Mouse (Mus musculus) adrenal gland (tissue): ENCODE results near the gene Ager.

Experiments used
- intact Hi-C: fragments of 180-260 bp; cut with DNase I; formaldehyde crosslinking; loops from one replicate; pipeline ENCODE4 v1.15.1; 2025
- long read RNA-seq, 2 experiments: library from polyadenylated mRNA; unstranded; transcript quantifications; one replicate each; pipeline ENCODE4 v2.0.0; 2020; ENCODE audit warnings: borderline replicate concordance in 1 of 2; ENCODE audit not compliant: insufficient replicate concordance in 1 of 2

Gene Ager
- long read RNA-seq, experiment 1 = 0 reads
- long read RNA-seq, experiment 2 = 0 reads

GRCm38 (mm10) chr17:34597566-34598095 is at the start of gene Ager:
Ager (plus strand) TSS chr17:34597862.
- intact Hi-C loops = no loop called here

GRCm38 (mm10) chr17:34549156-34549555 is 48.5 kb upstream of the Ager start:
- intact Hi-C loops = no loop called here

- intact Hi-C loops = no loop called here
These were observed 47.8 kb upstream of the Ager start for GRCm38 (mm10) chr17:34549843-34550242.

- intact Hi-C loops = loop anchor here (2.0 to 5.0 kb wide), 2 partner anchors 62 to 115 kb away; partner anchors contain the start of gene Egfl8
These were observed 42.2 kb upstream of the Ager start for GRCm38 (mm10) chr17:34555483-34555882.

GRCm38 (mm10) chr17:34556406-34556805 is 41.3 kb upstream of the Ager start:
- intact Hi-C loops = loop anchor here (5.0 kb wide), 1 partner anchor 61 kb away; the partner anchor contains the start of gene Egfl8

GRCm38 (mm10) chr17:34557411-34557810 is 40.3 kb upstream of the Ager start:
- intact Hi-C loops = loop anchor here (5.0 kb wide), 1 partner anchor 60 kb away; the partner anchor contains the start of gene Egfl8

GRCm38 (mm10) chr17:34559116-34559515 is 38.5 kb upstream of the Ager start:
- intact Hi-C loops = loop anchor here (5.0 kb wide), 1 partner anchor 58 kb away; the partner anchor contains the start of gene Egfl8

- intact Hi-C loops = loop anchor here (5.0 kb wide), 1 partner anchor 57 kb away; the partner anchor contains the start of gene Egfl8
These were observed 37.8 kb upstream of the Ager start for GRCm38 (mm10) chr17:34559895-34560294.

GRCm38 (mm10) chr17:34560438-34560837 is 37.2 kb upstream of the Ager start:
- intact Hi-C loops = no loop called here

GRCm38 (mm10) chr17:34561200-34561599 is 36.5 kb upstream of the Ager start:
- intact Hi-C loops = no loop called here

GRCm38 (mm10) chr17:34562595-34562994 is 35.1 kb upstream of the Ager start:
- intact Hi-C loops = no loop called here

GRCm38 (mm10) chr17:34563354-34563753 is 34.3 kb upstream of the Ager start:
- intact Hi-C loops = no loop called here

- intact Hi-C loops = no loop called here
These were observed 33.6 kb upstream of the Ager start, which contains the start of gene Notch4 for GRCm38 (mm10) chr17:34564003-34564421. Notch4 (plus strand) TSS chr17:34564268.

GRCm38 (mm10) chr17:34564796-34565195 is 32.9 kb upstream of the Ager start:
- intact Hi-C loops = no loop called here

- intact Hi-C loops = no loop called here
These were observed 30.4 kb upstream of the Ager start for GRCm38 (mm10) chr17:34567311-34567710.

- intact Hi-C loops = no loop called here
These were observed 29.2 kb upstream of the Ager start for GRCm38 (mm10) chr17:34568421-34568820.

- intact Hi-C loops = loop anchor here (5.0 kb wide), 1 partner anchor 47 kb away; the partner anchor contains the start of gene Egfl8
These were observed 27.7 kb upstream of the Ager start for GRCm38 (mm10) chr17:34569919-34570318.

GRCm38 (mm10) chr17:34571875-34572274 is 25.8 kb upstream of the Ager start:
- intact Hi-C loops = loop anchor here (5.0 kb wide), 1 partner anchor 45 kb away; the partner anchor contains the start of gene Egfl8

GRCm38 (mm10) chr17:34572361-34572760 is 25.3 kb upstream of the Ager start:
- intact Hi-C loops = loop anchor here (5.0 kb wide), 1 partner anchor 45 kb away; the partner anchor contains the start of gene Egfl8

- intact Hi-C loops = no loop called here
These were observed 21.1 kb upstream of the Ager start for GRCm38 (mm10) chr17:34576577-34576976.

GRCm38 (mm10) chr17:34578070-34578469 is 19.6 kb upstream of the Ager start:
- intact Hi-C loops = no loop called here

- intact Hi-C loops = no loop called here
These were observed 15.1 kb upstream of the Ager start for GRCm38 (mm10) chr17:34582528-34582927.

- intact Hi-C loops = no loop called here
These were observed 14.3 kb upstream of the Ager start for GRCm38 (mm10) chr17:34583397-34583796.
